Mouse (Mus musculus): ENCODE results near the gene Cmah.

DNA sequence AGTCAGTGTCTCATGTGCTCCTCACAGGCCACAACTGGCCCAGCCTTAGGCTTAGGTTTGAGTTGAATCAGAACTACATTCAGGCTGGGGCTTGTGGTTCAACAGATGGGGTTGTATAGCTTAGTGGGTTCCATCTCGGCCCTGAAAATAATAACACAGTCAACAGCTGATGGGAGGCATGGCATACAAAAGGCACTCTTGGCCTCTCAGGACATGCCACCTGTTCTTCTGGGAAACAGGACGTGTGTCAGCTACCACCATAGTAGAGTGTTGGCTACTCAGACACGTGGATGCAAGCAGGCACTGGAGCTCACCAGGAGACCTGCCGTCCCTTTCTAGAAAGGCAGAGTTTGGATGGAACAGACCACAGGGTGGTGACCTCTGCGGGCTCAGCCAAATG lies 178.6 kb downstream of the Cmah start:
- no peak for TF ChIP-seq CTCF (IDR thresholded peaks at IDR 0.05; ENCODE audit: low read depth, low read length)
- TF ChIP-seq POLR2A (IDR thresholded peaks at IDR 0.05; ENCODE audit: borderline replicate concordance, low read depth, low read length) = no peak
